Mouse (Mus musculus) ES-E14 (cell line): ENCODE data around the gene Insl3. TPM values are rescaled to one million over a fixed set of nuclear protein-coding genes. Genes with fewer than 3 reads are reported as not detected.
A peak's percentile ranks its signal among the peaks of the same experiment; 100 is the strongest.

Experiments used
- DNase-seq: peaks from one replicate; pipeline ENCODE4 v3.0.0-alpha.2; 2013; ENCODE audit warnings: low read depth, low spot score
- H3K27ac ChIP-seq: 2 replicates; pipeline ENCODE4 v1.5.1; 2012; ENCODE audit warnings: low read depth, mild to moderate bottlenecking, low read length, moderate library complexity, mixed read lengths; ENCODE audit not compliant: poor library complexity, insufficient read depth, severe bottlenecking
- H3K36me3 ChIP-seq: 2 replicates; pipeline ENCODE4 v1.6.1; 2012; ENCODE audit warnings: mild to moderate bottlenecking, low read length, moderate library complexity, mixed read lengths; ENCODE audit not compliant: control insufficient read depth, poor library complexity, insufficient read depth, severe bottlenecking
- H3K4me1 ChIP-seq, 2 experiments: fragments of 150-350 bp in 1 of 2; sonication (generic) in 1 of 2; 2 replicates each; pipeline ENCODE4 v1.6.1; 2012; ENCODE audit warnings: low read length in 2 of 2, mild to moderate bottlenecking in 1 of 2, mixed read lengths in 1 of 2; ENCODE audit not compliant: control insufficient read depth in 2 of 2, insufficient read depth in 2 of 2, poor library complexity in 1 of 2
- H3K4me3 ChIP-seq, 2 experiments: fragments of 150-350 bp in 1 of 2; sonication (generic) in 1 of 2; 2 replicates each; pipeline ENCODE4 v1.5.1; 2012; ENCODE audit warnings: low read length in 2 of 2, low read depth in 1 of 2, mild to moderate bottlenecking in 1 of 2, mixed read lengths in 1 of 2; ENCODE audit not compliant: insufficient read depth in 1 of 2, poor library complexity in 1 of 2, severe bottlenecking in 1 of 2
- H3K9ac ChIP-seq: 2 replicates; pipeline ENCODE4 v1.6.1; 2012; ENCODE audit warnings: low read depth, mild to moderate bottlenecking, low read length, mixed read lengths; ENCODE audit not compliant: poor library complexity, insufficient read depth, severe bottlenecking
- H3K9me3 ChIP-seq: fragments of 150-350 bp; sonication (generic); 2 replicates; pipeline ENCODE4 v1.6.1; 2012; ENCODE audit warnings: low read depth, mild to moderate bottlenecking, low read length; ENCODE audit not compliant: control insufficient read depth, insufficient read depth
- CHD2 ChIP-seq: IDR thresholded peaks from 2 replicates; pipeline ENCODE4 v1.6.1; 2014; ENCODE audit warnings: mild to moderate bottlenecking, low read depth, low read length, inconsistent platforms
- HCFC1 ChIP-seq: IDR thresholded peaks from 2 replicates; pipeline ENCODE4 v1.6.1; 2012; ENCODE audit warnings: low read length, inconsistent platforms, borderline replicate concordance; ENCODE audit not compliant: insufficient read depth
- MAFK ChIP-seq: IDR thresholded peaks from 2 replicates; pipeline ENCODE4 v1.6.1; 2014; ENCODE audit warnings: mild to moderate bottlenecking, low read depth, low read length, inconsistent platforms; ENCODE audit not compliant: insufficient read depth
- ZC3H11A ChIP-seq: IDR thresholded peaks from 2 replicates; pipeline ENCODE4 v1.6.1; 2012; ENCODE audit warnings: low read depth, mild to moderate bottlenecking, inconsistent platforms, low read length, borderline replicate concordance
- ZNF384 ChIP-seq: IDR thresholded peaks from 2 replicates; pipeline ENCODE4 v1.6.1; 2012; ENCODE audit warnings: low read depth, low read length, inconsistent platforms
- in situ Hi-C, 2 experiments: fragments of 600-800 bp; cut with MboI; formaldehyde crosslinking; loops; one replicate each; pipeline ENCODE4 v1.15.1; 2025; ENCODE audit warnings: low sequenced_read_pairs in 2 of 2, inconsistent platforms in 1 of 2; ENCODE audit not compliant: unreplicated experiment in 2 of 2
- total RNA-seq: library from RNA; depleted of rRNA; stranded (reverse); fragments of 300-350 nt; gene quantifications from 2 replicates; pipeline ENCODE4 v1.2.3, GENCODE M21; 2012

The Insl3 gene
- total RNA-seq, 1 experiment: 3.0 TPM

- Histone ChIP-seq H3K9ac (peak overlapping the region; percentile 14; the same call in 1 of the 2 replicates), H3K4me3 (no peak overlapping the region), H3K9me3 (no peaks in the 10 kb centered on the region), H3K4me1 (peaks cover 2 to 8% of the 10 kb centered on the region in 2 experiments; a peak in 2 of 4 replicates), H3K27ac (no peak overlapping the region), H3K36me3 (peaks cover 9% of the 10 kb centered on the region; the same call in 1 of the 2 replicates)
- TF ChIP-seq ZNF384 (no peak), CHD2 (peak; percentile 73; the same call in 1 of the 2 replicates), MAFK (no peak)
- DNase-seq: no peak
- in situ Hi-C loops: no loop called here
Observed at GRCm38 (mm10) chr8:71716561-71717053, 27.6 kb downstream of the Insl3 start.

- Histone ChIP-seq H3K9ac (no peak overlapping the region), H3K9me3 (no peaks in the 10 kb centered on the region), H3K4me3 (no peak overlapping the region), H3K4me1 (peaks cover 2 to 8% of the 10 kb centered on the region in 2 experiments; a peak in 2 of 4 replicates), H3K27ac (no peak overlapping the region), H3K36me3 (peaks cover 9% of the 10 kb centered on the region; the same call in 1 of the 2 replicates)
- in situ Hi-C loops: no loop called here
- TF ChIP-seq CHD2 (no peak), ZC3H11A (no peak), HCFC1 (no peak), MAFK (no peak), ZNF384 (no peak)
- DNase-seq: no peak
Observed at GRCm38 (mm10) chr8:71717096-71717495, 28.1 kb downstream of the Insl3 start.

- Histone ChIP-seq H3K36me3 (peaks cover 8% of the 10 kb centered on the region; the same call in 1 of the 2 replicates), H3K9me3 (no peaks in the 10 kb centered on the region), H3K4me3 (no peak overlapping the region), H3K9ac (no peak overlapping the region), H3K27ac (no peak overlapping the region), H3K4me1 (peaks cover 2 to 10% of the 10 kb centered on the region in 2 experiments; a peak in 2 of 4 replicates)
- no peak for TF ChIP-seq ZNF384
- TF ChIP-seq CHD2: no peak
- TF ChIP-seq MAFK: no peak
- no peak for TF ChIP-seq ZC3H11A
- no peak for TF ChIP-seq HCFC1
- DNase-seq: no peak
- in situ Hi-C loops: no loop called here
Observed at GRCm38 (mm10) chr8:71718252-71718651, 29.2 kb downstream of the Insl3 start.

GRCm38 (mm10) chr8:71719218-71719617 lies 30.2 kb downstream of the Insl3 start:
- Histone ChIP-seq H3K36me3 (peaks cover 8% of the 10 kb centered on the region; the same call in 1 of the 2 replicates), H3K9me3 (no peaks in the 10 kb centered on the region), H3K27ac (no peak overlapping the region), H3K9ac (no peak overlapping the region), H3K4me3 (no peak overlapping the region), H3K4me1 (peaks cover 2 to 13% of the 10 kb centered on the region in 2 experiments; a peak in 2 of 4 replicates)
- TF ChIP-seq HCFC1 (no peak), ZC3H11A (no peak), MAFK (no peak), CHD2 (no peak), ZNF384 (no peak)
- DNase-seq: no peak
- in situ Hi-C loops: no loop called here

- DNase-seq: no peak
- Histone ChIP-seq H3K4me1 (peaks cover 4 to 17% of the 10 kb centered on the region in 2 experiments; a peak in 3 of 4 replicates), H3K4me3 (no peak overlapping the region), H3K9ac (no peak overlapping the region), H3K9me3 (no peaks in the 10 kb centered on the region), H3K36me3 (peaks cover 8% of the 10 kb centered on the region; the same call in 1 of the 2 replicates), H3K27ac (no peak overlapping the region)
- TF ChIP-seq CHD2: no peak
- TF ChIP-seq ZNF384: no peak
- TF ChIP-seq HCFC1: no peak
- TF ChIP-seq ZC3H11A: no peak
- no peak for TF ChIP-seq MAFK
- in situ Hi-C loops: no loop called here
Observed at GRCm38 (mm10) chr8:71719928-71720457, 31.0 kb downstream of the Insl3 start.
